Mouse (Mus musculus) erythroblast, embryonic 14.5 days (primary cell): Measurements from ENCODE around the gene Tdrd9.

ENCODE experiments used
- GATA1 ChIP-seq: IDR thresholded peaks from 2 replicates; pipeline ENCODE4 v1.6.1; 2012; ENCODE audit warnings: low read length, inconsistent platforms, mixed read lengths
- TAL1 ChIP-seq: IDR thresholded peaks from 3 replicates; pipeline ENCODE4 v1.6.1; 2012; ENCODE audit warnings: low read length, inconsistent platforms, mixed read lengths

DNA sequence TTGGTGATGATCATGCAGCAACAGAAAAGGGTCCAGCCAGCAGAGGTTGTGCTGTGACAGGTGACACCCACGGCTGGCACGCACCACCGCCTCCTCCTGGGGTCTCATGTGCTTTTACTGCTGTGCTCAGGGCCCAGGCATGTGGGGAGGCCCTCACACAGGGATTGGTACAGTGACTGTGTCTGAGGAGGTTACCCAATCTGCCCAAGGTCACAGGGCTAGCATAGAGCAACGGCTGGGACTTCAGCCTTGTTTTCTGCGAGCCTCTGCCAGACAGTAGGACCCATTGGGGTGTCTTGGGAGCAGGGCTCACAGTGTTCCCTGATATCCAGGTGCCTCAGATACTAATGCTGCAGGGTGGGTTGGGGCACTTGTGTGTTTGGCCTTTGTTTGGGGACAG is 140.0 kb downstream of the Tdrd9 start:
- TF ChIP-seq TAL1 = no peak
- no peak for TF ChIP-seq GATA1
